Comparison of ENCODE assay signal across 8 mouse cellular contexts in the genomic region with DNA sequence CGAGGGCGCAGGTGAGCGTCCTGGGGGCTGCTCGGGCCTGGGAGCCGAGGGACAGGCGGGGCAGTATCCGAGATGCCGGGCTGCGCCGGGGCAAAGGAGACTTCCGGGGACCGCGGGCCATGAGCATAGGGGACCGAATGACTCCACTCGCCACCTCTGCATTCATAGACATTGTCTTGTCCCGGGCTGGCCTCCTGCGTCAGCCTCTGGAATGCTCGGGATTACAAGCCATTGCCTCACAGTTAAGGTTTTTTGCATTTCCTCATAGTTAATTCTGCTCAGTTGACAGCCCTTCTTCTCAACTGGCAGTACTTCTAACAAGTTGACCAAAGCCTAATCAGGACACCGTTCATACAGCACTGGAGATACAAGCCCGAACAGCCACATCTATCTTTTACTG. TPM values are rescaled to one million over a fixed set of nuclear protein-coding genes. Genes with fewer than 3 reads are reported as not detected.
A peak's percentile ranks its signal among the peaks of the same experiment; 100 is the strongest.
DNase-seq lines count a peak whose midpoint lies in the region; ATAC-seq and TF ChIP-seq lines count a peak whose summit lies in the region.

No protein-coding gene starts in this region.

- 2% methylated on average over 20 of the region's 20 CpGs for WGBS in heart, embryonic 16.5 days
- WGBS in forebrain, embryonic 16.5 days: 3% methylated on average over 19 of the region's 20 CpGs
- 2% methylated on average over 20 of the region's 20 CpGs for WGBS in macrophage (ENCODE audit: missing documents)

- TF ChIP-seq EP300 in MEL (IDR thresholded peaks at IDR 0.05; ENCODE audit: low read depth in 1 of 2, low read length in 2 of 2): no peak

- H3K9ac ChIP-seq in heart, embryonic 16.5 days (ENCODE audit: low read length): peak overlapping the region; percentile 94
- peak overlapping the region; percentile 93 for H3K9ac ChIP-seq in MEL (ENCODE audit: control insufficient read depth, low read depth, low read length, poor library complexity, severe bottlenecking)
- peak overlapping the region; percentile 66 for H3K9ac ChIP-seq in forebrain, embryonic 16.5 days (replicated peaks; ENCODE audit: low read depth, low read length)

- intact Hi-C loops in heart, postnatal 36 days (cut with DNase I): no loop called here
- intact Hi-C loops in left cerebral cortex, postnatal 4 days (cut with DNase I): no loop called here

- H3K27ac ChIP-seq in heart, embryonic 16.5 days (ENCODE audit: low read length): peak overlapping the region; percentile 93
- H3K27ac ChIP-seq in MEL (ENCODE audit: control insufficient read depth, low read depth, low read length): peak overlapping the region; percentile 46
- peak overlapping the region; percentile 97; the same call in 1 of the 2 replicates for H3K27ac ChIP-seq in forebrain, embryonic 16.5 days (ENCODE audit: low read length)
- H3K27ac ChIP-seq in macrophage: peak overlapping the region; percentile 25

- H3K36me3 ChIP-seq in heart, embryonic 16.5 days (ENCODE audit: control insufficient read depth, insufficient read depth): peaks cover 37% of the 10 kb centered on the region
- H3K36me3 ChIP-seq in MEL (ENCODE audit: control insufficient read depth in 1 of 2, insufficient read depth in 2 of 2, low read length in 2 of 2) (peaks cover 2 to 6% of the 10 kb centered on the region in 2 experiments; a peak in 2 of 4 replicates), macrophage (ENCODE audit: inconsistent target) (peaks cover 44% of the 10 kb centered on the region)
- peaks cover 35% of the 10 kb centered on the region for H3K36me3 ChIP-seq in forebrain, embryonic 16.5 days (ENCODE audit: control insufficient read depth, insufficient read depth)

- TF ChIP-seq POLR2A in MEL (IDR thresholded peaks at IDR 0.05; ENCODE audit: control insufficient read depth in 1 of 2, insufficient read depth in 1 of 2, low read depth in 1 of 2, low read length in 2 of 2, poor library complexity in 1 of 2): no peak

- no peak for TF ChIP-seq CTCF in MEL (IDR thresholded peaks at IDR 0.05 in 2 of 3, conservative IDR thresholded peaks at IDR 0.05 in 1 of 3; ENCODE audit: control insufficient read depth in 1 of 3, insufficient read depth in 1 of 3, low read depth in 2 of 3, low read length in 3 of 3, poor library complexity in 1 of 3, severe bottlenecking in 1 of 3)

- TF ChIP-seq RAD21 in MEL (IDR thresholded peaks at IDR 0.05; ENCODE audit: low read depth, low read length): no peak

- H3K79me2 ChIP-seq in MEL (ENCODE audit: control insufficient read depth, insufficient read depth, low read length, poor library complexity): peaks cover 20% of the 10 kb centered on the region
- peaks cover 27% of the 10 kb centered on the region for H3K79me2 ChIP-seq in macrophage (ENCODE audit: inconsistent target)

- peak overlapping the region; percentile 90 for H3K4me3 ChIP-seq in heart, embryonic 16.5 days (ENCODE audit: low read length)
- H3K4me3 ChIP-seq in MEL (ENCODE audit: control insufficient read depth in 1 of 2, insufficient read depth in 1 of 2, low read depth in 2 of 2, low read length in 2 of 2): peak overlapping the region; percentile 54 to 86
- peak overlapping the region; percentile 89 for H3K4me3 ChIP-seq in forebrain, embryonic 16.5 days (replicated peaks; ENCODE audit: low read length)
- H3K4me3 ChIP-seq in macrophage (ENCODE audit: inconsistent target): peak overlapping the region; percentile 75

- ATAC-seq in heart, embryonic 16.5 days (replicated peaks; ENCODE audit: extremely low read depth, insufficient read depth, low FRiP score): no peak
- ATAC-seq in forebrain, embryonic 16.5 days: no peak

- H3K4me1 ChIP-seq in heart, embryonic 16.5 days (ENCODE audit: control insufficient read depth, insufficient read depth, low read length): peaks cover 26% of the 10 kb centered on the region
- peaks cover 0 to 12% of the 10 kb centered on the region in 2 experiments; a peak in 3 of 4 replicates for H3K4me1 ChIP-seq in MEL (ENCODE audit: control insufficient read depth in 1 of 2, insufficient read depth in 2 of 2, low read length in 2 of 2)
- H3K4me1 ChIP-seq in forebrain, embryonic 16.5 days (replicated peaks; ENCODE audit: control insufficient read depth, insufficient read depth, low read length): peaks cover 24% of the 10 kb centered on the region

- no peaks in the 10 kb centered on the region for H3K27me3 ChIP-seq in heart, embryonic 16.5 days (ENCODE audit: control insufficient read depth, insufficient read depth, low read length)
- H3K27me3 ChIP-seq in MEL (ENCODE audit: control insufficient read depth in 1 of 2, insufficient read depth in 2 of 2, low read length in 2 of 2): no peaks in the 10 kb centered on the region
- no peaks in the 10 kb centered on the region for H3K27me3 ChIP-seq in forebrain, embryonic 16.5 days (replicated peaks; ENCODE audit: control insufficient read depth, insufficient read depth, low read length)

- H3K9me3 ChIP-seq in heart, embryonic 16.5 days (replicated peaks; ENCODE audit: control insufficient read depth, low read length): no peaks in the 10 kb centered on the region
- H3K9me3 ChIP-seq in MEL (replicated peaks; ENCODE audit: insufficient read depth, low read length): no peaks in the 10 kb centered on the region
- H3K9me3 ChIP-seq in forebrain, embryonic 16.5 days (ENCODE audit: control insufficient read depth, low read length): no peaks in the 10 kb centered on the region

- DNase-seq in heart, postnatal 36 days: no peak
- DNase-seq in MEL (ENCODE audit: low read depth, low spot score): no peak
- no peak for DNase-seq in right cerebral cortex, postnatal 36 days (ENCODE audit: low spot score in 2 of 2)
- DNase-seq in gastrocnemius, adult 18-20 months (ENCODE audit: low spot score): no peak
- no peak for DNase-seq in left cerebral cortex, postnatal 4 days

- peak overlapping the region; percentile 91 for H3K4me2 ChIP-seq in heart, embryonic 16.5 days (ENCODE audit: low read depth, low read length)
- peak overlapping the region; percentile 83 for H3K4me2 ChIP-seq in forebrain, embryonic 16.5 days (ENCODE audit: low read length)

RNA-seq across cellular contexts. Expression of a gene that starts 0.5 kb away (rescaled TPM):
- 28.1 and 29.6 TPM in 2 replicates for polyA plus RNA-seq in heart, embryonic 16.5 days (2015; fragmentation: Nextera tagmentation; extraction: Ambion mirVana)
- 10 to 100 TPM; 13.2 to 17.4 TPM for total RNA-seq in heart, postnatal 36 days (2021)
- 43.5 and 47.6 TPM in 2 replicates for total RNA-seq in MEL (2012; rRNA removed)
- 10 to 100 TPM in 1 of 2 experiments, not detected in 1; 66.8 TPM for polyA plus RNA-seq in MEL (2012; ENCODE audit: insufficient read depth in 1 of 2, insufficient read length in 2 of 2, low read depth in 1 of 2, low replicate concordance in 2 of 2, missing spikeins in 1 of 2)
- 36.8 and 38.3 TPM in 2 replicates for polyA plus RNA-seq in forebrain, embryonic 16.5 days (2015; fragmentation: Nextera tagmentation; extraction: Ambion mirVana)
- 10 to 100 TPM in 25 of 26 experiments, 1 to 10 TPM in 1; 9.3 to 34.2 (median 20.3) TPM for total RNA-seq in macrophage (2018; cell fraction: chromatin; rRNA removed)
- total RNA-seq in macrophage (2018; cell fraction: cytosol; rRNA removed): 10 to 100 TPM; 10.7 to 19.0 (median 16.9) TPM
- total RNA-seq in macrophage (2018; cell fraction: nucleus; rRNA removed): 10 to 100 TPM; 10.9 to 30.3 (median 17.6) TPM
- polyA plus RNA-seq in macrophage (2018): 14.4 to 21.3 TPM (median 15.1 TPM) in 3 replicates
- 10 to 100 TPM; 10.1 to 10.9 TPM for total RNA-seq in gastrocnemius, adult 18-20 months (2021)
- total RNA-seq in left cerebral cortex, postnatal 4 days (2021): 10 to 100 TPM; 26.5 to 26.9 TPM

RNA-seq across cellular contexts. Expression of a gene that starts 7.1 kb away (rescaled TPM):
- polyA plus RNA-seq in heart, embryonic 16.5 days (2015; fragmentation: Nextera tagmentation; extraction: Ambion mirVana): 15.2 and 16.3 TPM in 2 replicates
- 1 to 10 TPM; 5.0 to 5.4 TPM for total RNA-seq in heart, postnatal 36 days (2021)
- 0.13 TPM in 1 of 2 replicates, not detected in the other for total RNA-seq in MEL (2012; rRNA removed)
- polyA plus RNA-seq in MEL (2012; ENCODE audit: insufficient read depth in 1 of 2, insufficient read length in 2 of 2, low read depth in 1 of 2, low replicate concordance in 2 of 2, missing spikeins in 1 of 2): under 1 TPM in 1 of 2 experiments, not detected in 1; 0.31 TPM
- 3.6 and 4.9 TPM in 2 replicates for polyA plus RNA-seq in forebrain, embryonic 16.5 days (2015; fragmentation: Nextera tagmentation; extraction: Ambion mirVana)
- 1 to 10 TPM in 1 of 26 experiments, not detected in 25; 1.1 TPM for total RNA-seq in macrophage (2018; cell fraction: chromatin; rRNA removed)
- under 1 TPM in 4 of 26 experiments, not detected in 22; 0.05 to 0.13 (median 0.11) TPM for total RNA-seq in macrophage (2018; cell fraction: cytosol; rRNA removed)
- total RNA-seq in macrophage (2018; cell fraction: nucleus; rRNA removed): under 1 TPM in 1 of 26 experiments, not detected in 25; 0.49 TPM
- polyA plus RNA-seq in macrophage (2018): not detected in 3 replicates
- total RNA-seq in gastrocnemius, adult 18-20 months (2021): under 1 TPM; 0.16 to 0.55 TPM
- 1 to 10 TPM; 1.6 to 2.0 TPM for total RNA-seq in left cerebral cortex, postnatal 4 days (2021)

RNA-seq across cellular contexts. Expression of a gene that starts 21.6 kb away (rescaled TPM):
- 0.08 and 0.11 TPM in 2 replicates for polyA plus RNA-seq in heart, embryonic 16.5 days (2015; fragmentation: Nextera tagmentation; extraction: Ambion mirVana)
- 1 to 10 TPM; 5.9 TPM for total RNA-seq in heart, postnatal 36 days (2021)
- not detected in 2 replicates for total RNA-seq in MEL (2012; rRNA removed)
- not detected for polyA plus RNA-seq in MEL (2012; ENCODE audit: insufficient read depth in 1 of 2, insufficient read length in 2 of 2, low read depth in 1 of 2, low replicate concordance in 2 of 2, missing spikeins in 1 of 2)
- not detected in 2 replicates for polyA plus RNA-seq in forebrain, embryonic 16.5 days (2015; fragmentation: Nextera tagmentation; extraction: Ambion mirVana)
- under 1 TPM in 2 of 26 experiments, not detected in 24; 0.16 to 0.71 TPM for total RNA-seq in macrophage (2018; cell fraction: chromatin; rRNA removed)
- total RNA-seq in macrophage (2018; cell fraction: cytosol; rRNA removed): under 1 TPM in 18 of 26 experiments, not detected in 8; 0.03 to 0.17 (median 0.08) TPM
- 1 to 10 TPM in 1 of 26 experiments, under 1 TPM in 1, not detected in 24; 0.18 to 1.4 TPM for total RNA-seq in macrophage (2018; cell fraction: nucleus; rRNA removed)
- polyA plus RNA-seq in macrophage (2018): 0.07 TPM in 1 of 3 replicates, not detected in the others
- 1 to 10 TPM in 1 of 2 experiments, under 1 TPM in 1; 0.39 to 1.4 TPM for total RNA-seq in gastrocnemius, adult 18-20 months (2021)
- total RNA-seq in left cerebral cortex, postnatal 4 days (2021): under 1 TPM; 0.12 to 0.28 TPM

RNA-seq across cellular contexts. Expression of a gene that starts 28.7 kb away (rescaled TPM):
- 31.3 and 33.2 TPM in 2 replicates for polyA plus RNA-seq in heart, embryonic 16.5 days (2015; fragmentation: Nextera tagmentation; extraction: Ambion mirVana)
- 10 to 100 TPM; 31.5 to 33.3 TPM for total RNA-seq in heart, postnatal 36 days (2021)
- 14.1 and 14.4 TPM in 2 replicates for total RNA-seq in MEL (2012; rRNA removed)
- polyA plus RNA-seq in MEL (2012; ENCODE audit: insufficient read depth in 1 of 2, insufficient read length in 2 of 2, low read depth in 1 of 2, low replicate concordance in 2 of 2, missing spikeins in 1 of 2): 10 to 100 TPM in 1 of 2 experiments, not detected in 1; 40.5 TPM
- polyA plus RNA-seq in forebrain, embryonic 16.5 days (2015; fragmentation: Nextera tagmentation; extraction: Ambion mirVana): 138 and 143 TPM in 2 replicates
- total RNA-seq in macrophage (2018; cell fraction: chromatin; rRNA removed): 100 to 1,000 TPM in 24 of 26 experiments, 10 to 100 TPM in 2; 39.6 to 234 (median 132) TPM
- 100 to 1,000 TPM in 10 of 26 experiments, 10 to 100 TPM in 16; 63.7 to 115 (median 91.8) TPM for total RNA-seq in macrophage (2018; cell fraction: cytosol; rRNA removed)
- total RNA-seq in macrophage (2018; cell fraction: nucleus; rRNA removed): 100 to 1,000 TPM in 17 of 26 experiments, 10 to 100 TPM in 9; 68.2 to 171 (median 103) TPM
- 63.2 to 85.8 TPM (median 77.1 TPM) in 3 replicates for polyA plus RNA-seq in macrophage (2018)
- 10 to 100 TPM; 19.7 to 20.4 TPM for total RNA-seq in gastrocnemius, adult 18-20 months (2021)
- total RNA-seq in left cerebral cortex, postnatal 4 days (2021): 100 to 1,000 TPM; 295 to 304 TPM

RNA-seq across cellular contexts. Expression of a gene that starts 28.8 kb away (rescaled TPM):
- 86.5 and 86.8 TPM in 2 replicates for polyA plus RNA-seq in heart, embryonic 16.5 days (2015; fragmentation: Nextera tagmentation; extraction: Ambion mirVana)
- total RNA-seq in heart, postnatal 36 days (2021): 10 to 100 TPM; 60.4 to 67.1 TPM
- 22.8 and 27.0 TPM in 2 replicates for total RNA-seq in MEL (2012; rRNA removed)
- polyA plus RNA-seq in MEL (2012; ENCODE audit: insufficient read depth in 1 of 2, insufficient read length in 2 of 2, low read depth in 1 of 2, low replicate concordance in 2 of 2, missing spikeins in 1 of 2) (10 to 100 TPM in 1 of 2 experiments, not detected in 1; 92.7 TPM), macrophage (2018) (33.1 to 54.6 TPM (median 42.5 TPM) in 3 replicates)
- 33.4 and 34.2 TPM in 2 replicates for polyA plus RNA-seq in forebrain, embryonic 16.5 days (2015; fragmentation: Nextera tagmentation; extraction: Ambion mirVana)
- total RNA-seq in macrophage (2018; cell fraction: chromatin; rRNA removed): 100 to 1,000 TPM; 159 to 417 (median 247) TPM
- 10 to 100 TPM; 33.6 to 65.0 (median 46.9) TPM for total RNA-seq in macrophage (2018; cell fraction: cytosol; rRNA removed)
- 100 to 1,000 TPM; 137 to 418 (median 259) TPM for total RNA-seq in macrophage (2018; cell fraction: nucleus; rRNA removed)
- 10 to 100 TPM; 14.7 to 19.6 TPM for total RNA-seq in gastrocnemius, adult 18-20 months (2021)
- 10 to 100 TPM; 23.5 to 26.8 TPM for total RNA-seq in left cerebral cortex, postnatal 4 days (2021)

Comparison
In these comparisons a context has a peak if more than half of its experiments do, and no peak if none do; other contexts are left out.
1. H3K27ac ChIP-seq: peak in every context shown above with its lines; median percentile 97 in forebrain, embryonic 16.5 days; 93 in heart, embryonic 16.5 days; 46 in MEL; 25 in macrophage.